In the genomic region with DNA sequence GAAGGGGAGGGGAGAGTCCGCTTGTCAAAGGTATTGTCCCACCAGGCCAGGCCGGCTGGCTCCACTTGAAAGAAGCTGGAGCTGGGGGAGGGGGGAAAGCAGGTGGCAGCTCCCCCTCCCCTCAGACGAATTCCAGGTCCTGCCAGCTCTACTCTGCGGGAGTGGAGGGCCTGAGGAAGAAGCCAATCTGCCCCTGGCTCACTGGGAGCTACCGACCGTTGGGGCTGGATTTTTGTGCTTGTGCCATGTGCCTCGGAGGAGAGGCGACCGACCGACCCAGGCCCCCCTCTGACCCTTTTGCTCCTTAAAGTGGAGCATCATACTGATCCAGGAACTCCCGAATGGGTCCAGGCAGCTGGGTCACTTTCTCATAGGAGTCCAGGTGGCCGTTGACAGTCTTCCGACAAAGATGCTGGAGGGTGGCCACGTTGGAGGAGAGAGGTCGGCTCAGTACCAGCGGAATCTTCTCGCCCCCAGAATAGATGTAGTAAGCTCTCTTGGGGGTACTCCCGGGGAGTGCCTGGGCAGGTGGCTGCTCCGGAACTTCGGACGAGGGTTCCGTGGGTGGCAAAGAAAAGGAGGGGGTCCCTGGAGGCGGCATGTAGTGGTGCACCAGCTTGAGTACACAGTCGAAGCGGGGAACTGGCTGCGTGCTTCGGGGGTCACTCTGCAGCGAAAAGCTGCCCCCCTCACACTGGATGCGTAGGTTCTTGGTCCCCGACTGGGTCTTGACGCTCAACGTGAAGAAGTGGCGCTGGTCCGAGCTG, we compare ENCODE assay signal across 9 mouse cellular contexts. TPM values are rescaled to one million over a fixed set of nuclear protein-coding genes. Genes with fewer than 3 reads are reported as not detected.
DNase-seq lines count a peak whose midpoint lies in the region; ATAC-seq and TF ChIP-seq lines count a peak whose summit lies in the region.
"Had no signal": no experiment of that assay in that cellular context is flagged by ENCODE, and none has a peak within 500 bp of the region (broad histone marks: within the 10 kb centered on the region; RNA-seq: fewer than 3 reads in every experiment).

No protein-coding gene starts in this region.

- ATAC-seq in G1E (ENCODE audit: extremely low read depth, insufficient number of reproducible peaks, low FRiP score, poor library complexity, severe bottlenecking): no peak
- no peak for ATAC-seq in embryonic facial prominence, embryonic 14.5 days (ENCODE audit: low read depth)
- ATAC-seq in limb, embryonic 12.5 days (ENCODE audit: insufficient number of reproducible peaks, insufficient read depth, low FRiP score, low TSS enrichment, low read depth): no peak
- no peak for ATAC-seq in stomach, embryonic 15.5 days (ENCODE audit: insufficient read depth, low FRiP score, low read depth)

- TF ChIP-seq POLR2A in kidney, adult 2 months (IDR thresholded peaks at IDR 0.05; ENCODE audit: low read depth, low read length): no peak

- 46% methylated on average over 34 of the region's 34 CpGs for WGBS in kidney, adult 2 months
- 14% methylated on average over 28 of the region's 34 CpGs for WGBS in embryonic facial prominence, embryonic 14.5 days
- 7% methylated on average over 34 of the region's 34 CpGs for WGBS in limb, embryonic 12.5 days
- 16% methylated on average over 34 of the region's 34 CpGs for WGBS in stomach, embryonic 15.5 days

- no peaks in the 10 kb centered on the region for H3K36me3 ChIP-seq in kidney, adult 2 months (ENCODE audit: control insufficient read depth, insufficient read depth, low read length)
- H3K36me3 ChIP-seq in G1E (replicated peaks): peaks cover 26% of the 10 kb centered on the region
- peaks cover 10% of the 10 kb centered on the region; the same call in 1 of the 2 replicates for H3K36me3 ChIP-seq in embryonic facial prominence, embryonic 14.5 days (ENCODE audit: control insufficient read depth, insufficient read depth, low read length)
- H3K36me3 ChIP-seq in limb, embryonic 12.5 days: peaks cover 10% of the 10 kb centered on the region
- H3K36me3 ChIP-seq in stomach, embryonic 15.5 days: 0 out of 2 replicates have a peak, but pooled peaks cover 3% of the 10 kb centered on the region

- H3K4me1 ChIP-seq in kidney, adult 2 months (ENCODE audit: control insufficient read depth, insufficient read depth, low read length): peaks cover 17% of the 10 kb centered on the region; the same call in 1 of the 2 replicates
- H3K4me1 ChIP-seq in G1E (ENCODE audit: insufficient read depth, low read depth, low read length): peaks cover 72% of the 10 kb centered on the region
- H3K4me1 ChIP-seq in embryonic facial prominence, embryonic 14.5 days (ENCODE audit: control insufficient read depth, insufficient read depth, low read length): peaks cover 54% of the 10 kb centered on the region
- H3K4me1 ChIP-seq in limb, embryonic 12.5 days (replicated peaks): peaks cover 68% of the 10 kb centered on the region
- peaks cover 53% of the 10 kb centered on the region for H3K4me1 ChIP-seq in stomach, embryonic 15.5 days

- H3K9ac ChIP-seq in embryonic facial prominence, embryonic 14.5 days (ENCODE audit: low read depth, low read length): peak overlapping the region; percentile 92
- peak overlapping the region; percentile 83 for H3K9ac ChIP-seq in limb, embryonic 12.5 days (replicated peaks)
- peak overlapping the region; percentile 86; the same call in 1 of the 2 replicates for H3K9ac ChIP-seq in stomach, embryonic 15.5 days

- TF ChIP-seq CTCF in kidney, adult 2 months (conservative IDR thresholded peaks at IDR 0.05; ENCODE audit: insufficient read depth, insufficient read length, low read depth, low read length): no peak
- TF ChIP-seq CTCF in G1E (IDR thresholded peaks at IDR 0.05; ENCODE audit: low read depth, low read length): no peak

- H3K27me3 ChIP-seq in kidney, adult 2 months (replicated peaks; ENCODE audit: control insufficient read depth, insufficient read depth, low read length): no peaks in the 10 kb centered on the region
- H3K27me3 ChIP-seq in G1E (ENCODE audit: insufficient read depth, low read length): peaks cover 44% of the 10 kb centered on the region
- H3K27me3 ChIP-seq in embryonic facial prominence, embryonic 14.5 days (replicated peaks; ENCODE audit: control insufficient read depth, insufficient read depth, low read length): peaks cover 5% of the 10 kb centered on the region; the same call in 1 of the 2 replicates
- peaks cover 27% of the 10 kb centered on the region for H3K27me3 ChIP-seq in limb, embryonic 12.5 days
- no peaks in the 10 kb centered on the region for H3K27me3 ChIP-seq in stomach, embryonic 15.5 days (replicated peaks)

- H3K27ac ChIP-seq in kidney, adult 2 months (ENCODE audit: insufficient read depth, low read depth, low read length): no peak overlapping the region
- no peak overlapping the region; the same call in 1 of the 2 replicates for H3K27ac ChIP-seq in embryonic facial prominence, embryonic 14.5 days (replicated peaks; ENCODE audit: low read depth, low read length)
- H3K27ac ChIP-seq in limb, embryonic 12.5 days: no peak overlapping the region
- H3K27ac ChIP-seq in stomach, embryonic 15.5 days: no peak overlapping the region
- H3K27ac ChIP-seq: macrophage had no signal

- no peak for DNase-seq in kidney, adult 2 months
- DNase-seq in kidney, postnatal 36 days: no peak
- DNase-seq in G1E (ENCODE audit: low spot score): no peak
- DNase-seq in embryonic facial prominence, embryonic 14.5 days (ENCODE audit: low spot score): no peak
- no peak for DNase-seq in urinary bladder, adult 2 months (ENCODE audit: low spot score)
- DNase-seq in urinary bladder, postnatal 10 days (ENCODE audit: low spot score): no peak

- H3K9me3 ChIP-seq in G1E (replicated peaks): peaks cover 9% of the 10 kb centered on the region
- H3K9me3 ChIP-seq in embryonic facial prominence, embryonic 14.5 days (ENCODE audit: control insufficient read depth, low read length): no peaks in the 10 kb centered on the region
- H3K9me3 ChIP-seq in limb, embryonic 12.5 days: no peaks in the 10 kb centered on the region
- H3K9me3 ChIP-seq in stomach, embryonic 15.5 days: no peaks in the 10 kb centered on the region

- H3K4me3 ChIP-seq in kidney, adult 2 months (ENCODE audit: insufficient read depth, low read depth, low read length): peak overlapping the region; percentile 82
- peak overlapping the region; percentile 74; the same call in 1 of the 2 replicates for H3K4me3 ChIP-seq in G1E (ENCODE audit: low read depth, low read length)
- peak overlapping the region; percentile 76 for H3K4me3 ChIP-seq in embryonic facial prominence, embryonic 14.5 days (ENCODE audit: low read depth, low read length)
- peak overlapping the region; percentile 71 for H3K4me3 ChIP-seq in limb, embryonic 12.5 days (replicated peaks)
- H3K4me3 ChIP-seq in stomach, embryonic 15.5 days (replicated peaks): peak overlapping the region; percentile 74

- H3K4me2 ChIP-seq in embryonic facial prominence, embryonic 14.5 days (ENCODE audit: low read depth, low read length): peak overlapping the region; percentile 83
- H3K4me2 ChIP-seq in limb, embryonic 12.5 days: peak overlapping the region; percentile 99
- H3K4me2 ChIP-seq in stomach, embryonic 15.5 days: peak overlapping the region; percentile 85

RNA-seq across cellular contexts. Expression of a gene that starts 2.4 kb away (rescaled TPM):
- 4.3 and 5.0 TPM in 2 replicates for polyA plus RNA-seq in kidney, adult 2 months (2012; rRNA removed)
- total RNA-seq in G1E (2014; fragmentation: Nextera tagmentation) (1.3 TPM in 1 of 2 replicates, not detected in the other), G1E (2017) (3.8 and 5.6 TPM in 2 replicates)
- polyA plus RNA-seq in G1E (2012): 2.5 and 2.9 TPM in 2 replicates
- polyA plus RNA-seq in embryonic facial prominence, embryonic 14.5 days (2014; fragmentation: Nextera tagmentation; extraction: Ambion mirVana): 6.8 and 8.3 TPM in 2 replicates
- polyA plus RNA-seq in limb, embryonic 12.5 days (2016; fragmentation: Nextera tagmentation; extraction: Ambion mirVana): 14.9 and 16.4 TPM in 2 replicates
- 16.0 and 18.5 TPM in 2 replicates for polyA plus RNA-seq in stomach, embryonic 15.5 days (2015; fragmentation: Nextera tagmentation; extraction: Ambion mirVana)
- polyA plus RNA-seq in urinary bladder, adult 2 months (2012; rRNA removed): 7.8 and 9.8 TPM in 2 replicates

RNA-seq across cellular contexts. Expression of a gene that starts 18.7 kb away (rescaled TPM):
- polyA plus RNA-seq in kidney, adult 2 months (2012; rRNA removed): 29.7 and 30.4 TPM in 2 replicates
- total RNA-seq in G1E (2014; fragmentation: Nextera tagmentation) (9.7 and 10.0 TPM in 2 replicates), G1E (2017) (17.6 and 18.8 TPM in 2 replicates)
- polyA plus RNA-seq in G1E (2012): 36.9 and 37.6 TPM in 2 replicates
- polyA plus RNA-seq in embryonic facial prominence, embryonic 14.5 days (2014; fragmentation: Nextera tagmentation; extraction: Ambion mirVana): 31.0 and 34.7 TPM in 2 replicates
- polyA plus RNA-seq in limb, embryonic 12.5 days (2016; fragmentation: Nextera tagmentation; extraction: Ambion mirVana): 40.7 and 43.1 TPM in 2 replicates
- 31.7 and 34.6 TPM in 2 replicates for polyA plus RNA-seq in stomach, embryonic 15.5 days (2015; fragmentation: Nextera tagmentation; extraction: Ambion mirVana)
- polyA plus RNA-seq in urinary bladder, adult 2 months (2012; rRNA removed): 24.6 and 31.2 TPM in 2 replicates
